Mouse (Mus musculus) liver, embryonic 13.5 days (tissue): ENCODE data around the gene Rmnd5a. TPM values are rescaled to one million over a fixed set of nuclear protein-coding genes. Genes with fewer than 3 reads are reported as not detected.
"Not testable (repeated sequence)": the region's sequence is repeated elsewhere in the genome, so short reads cannot be mapped to it uniquely, and the experiment has no call there.

Experiments
- ATAC-seq: fragments of 200-750 bp; cut with Nextera tagmentation; 2 replicates; pipeline ENCODE4 v1.8.0; 2017; ENCODE audit warnings: low read depth, mild to moderate bottlenecking, moderate number of reproducible peaks, moderate library complexity
- DNase-seq: peaks from one replicate; pipeline ENCODE4 v3.0.0; 2022
- H3K27ac ChIP-seq: fragments of 300-500 bp; sonication (generic); 2 replicates; pipeline ENCODE4 v1.5.1; 2015; ENCODE audit warnings: moderate library complexity, mild to moderate bottlenecking, inconsistent platforms
- H3K27me3 ChIP-seq: fragments of 300-500 bp; sonication (generic); 2 replicates; pipeline ENCODE4 v1.6.1; 2015; ENCODE audit warnings: mild to moderate bottlenecking, inconsistent platforms
- H3K36me3 ChIP-seq: fragments of 300-500 bp; sonication (generic); 2 replicates; pipeline ENCODE4 v1.6.1; 2015; ENCODE audit warnings: mild to moderate bottlenecking, inconsistent platforms
- H3K4me1 ChIP-seq: fragments of 300-500 bp; sonication (generic); replicated peaks from 2 replicates; pipeline ENCODE4 v1.6.1; 2015; ENCODE audit warnings: inconsistent platforms
- H3K4me2 ChIP-seq: fragments of 300-500 bp; sonication (generic); 2 replicates; pipeline ENCODE4 v1.6.1; 2015; ENCODE audit warnings: inconsistent platforms, mild to moderate bottlenecking, moderate library complexity
- H3K4me3 ChIP-seq: fragments of 300-500 bp; sonication (generic); replicated peaks from 2 replicates; pipeline ENCODE4 v1.5.1; 2015; ENCODE audit warnings: mild to moderate bottlenecking, inconsistent platforms
- H3K9ac ChIP-seq: fragments of 300-500 bp; sonication (generic); 2 replicates; pipeline ENCODE4 v1.6.1; 2015; ENCODE audit warnings: mild to moderate bottlenecking, inconsistent platforms
- H3K9me3 ChIP-seq: fragments of 300-500 bp; sonication (generic); replicated peaks from 2 replicates; pipeline ENCODE4 v1.6.1; 2016; ENCODE audit warnings: inconsistent platforms
- WGBS: fragments of 180-500 bp; shearing (Covaris S2); methylation state at CpG from one replicate; pipeline ENCODE4 v1.1.7; 2015; ENCODE audit not compliant: insufficient replicate concordance; 5-methylcytosine and 5-hydroxymethylcytosine counted together
- polyA plus RNA-seq: library from polyadenylated mRNA; unstranded; fragments of >200 nt; fragmentation: Nextera tagmentation; extraction: Ambion mirVana; gene quantifications from 2 replicates; pipeline ENCODE4 v1.2.1, GENCODE M21; 2015

Rmnd5a gene
- polyA plus RNA-seq, 1 experiment from 2014 or later = 6.2 TPM

DNA sequence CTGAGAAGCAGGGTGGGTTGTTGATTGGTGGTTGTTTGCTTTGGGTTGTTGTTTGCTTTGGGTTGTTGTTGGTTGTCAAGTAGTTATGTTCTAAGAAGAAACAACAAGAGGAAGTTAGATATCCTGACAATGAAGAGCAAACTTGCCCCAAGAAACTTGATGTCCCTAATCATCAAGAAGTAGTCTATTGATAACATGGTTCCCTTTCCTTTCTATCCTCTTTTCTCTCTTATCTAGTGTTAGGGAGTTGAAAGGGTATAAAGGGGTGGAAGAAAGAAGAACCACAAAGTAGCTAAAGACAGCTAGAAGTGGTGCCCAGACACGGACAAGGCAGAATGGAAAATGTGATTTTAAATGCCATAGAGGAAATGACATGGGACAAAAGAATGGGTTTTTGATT is 32.3 kb upstream of the Rmnd5a start:
- Histone ChIP-seq H3K9me3 (no peaks in the 10 kb centered on the region), H3K4me3 (no peak overlapping the region), H3K27me3 (no peaks in the 10 kb centered on the region), H3K9ac (no peak overlapping the region), H3K4me2 (no peak overlapping the region), H3K4me1 (0 out of 2 replicates have a peak, but pooled peaks cover 4% of the 10 kb centered on the region), H3K36me3 (no peaks in the 10 kb centered on the region), H3K27ac (no peak overlapping the region)
- no peak for ATAC-seq
- 11% methylated on average over 1 of the region's 1 CpGs for WGBS
- DNase-seq = no peak

DNA sequence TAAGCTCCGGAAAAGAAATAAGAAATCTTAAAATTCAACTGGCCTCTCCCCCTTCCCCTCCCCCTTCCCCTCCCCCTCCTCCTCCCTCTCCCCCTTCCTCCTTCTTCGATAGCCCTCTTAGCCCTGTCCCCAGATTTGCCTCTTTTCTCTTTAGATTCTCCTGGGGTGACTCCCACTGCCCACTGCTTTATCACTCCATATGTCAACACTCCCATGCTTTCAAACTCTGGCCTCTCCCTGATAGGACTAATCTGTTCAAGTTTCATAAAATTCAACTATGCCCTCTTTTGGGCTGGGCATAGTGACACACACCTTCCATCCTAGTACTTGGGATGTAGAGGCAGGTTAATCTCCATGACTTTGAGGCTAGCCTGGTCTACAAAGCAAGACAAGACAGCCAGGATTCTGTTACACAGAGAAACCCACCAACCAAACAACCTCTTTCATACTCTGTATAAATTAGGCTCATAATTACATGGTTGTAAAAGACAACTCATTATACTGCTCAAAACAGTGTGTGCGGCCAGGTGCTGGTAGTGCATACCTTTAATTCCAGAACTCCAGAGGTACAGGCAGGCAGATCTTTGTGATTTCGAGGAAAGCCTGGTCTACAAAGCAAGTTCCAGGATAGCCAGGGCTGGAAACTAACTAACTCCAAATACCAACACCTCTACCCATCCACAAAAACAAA is 31.5 kb upstream of the Rmnd5a start:
- no peaks in the 10 kb centered on the region for H3K27me3 ChIP-seq
- 61% methylated on average over 4 of the region's 4 CpGs for WGBS
- no peak overlapping the region for H3K4me3 ChIP-seq
- DNase-seq (no peak), ATAC-seq (no peak)
- H3K36me3 ChIP-seq = no peaks in the 10 kb centered on the region
- 0 out of 2 replicates have a peak, but pooled peaks cover 4% of the 10 kb centered on the region for H3K4me1 ChIP-seq
- no peak overlapping the region for H3K4me2 ChIP-seq
- no peaks in the 10 kb centered on the region for H3K9me3 ChIP-seq
- H3K27ac ChIP-seq = no peak overlapping the region
- no peak overlapping the region for H3K9ac ChIP-seq

DNA sequence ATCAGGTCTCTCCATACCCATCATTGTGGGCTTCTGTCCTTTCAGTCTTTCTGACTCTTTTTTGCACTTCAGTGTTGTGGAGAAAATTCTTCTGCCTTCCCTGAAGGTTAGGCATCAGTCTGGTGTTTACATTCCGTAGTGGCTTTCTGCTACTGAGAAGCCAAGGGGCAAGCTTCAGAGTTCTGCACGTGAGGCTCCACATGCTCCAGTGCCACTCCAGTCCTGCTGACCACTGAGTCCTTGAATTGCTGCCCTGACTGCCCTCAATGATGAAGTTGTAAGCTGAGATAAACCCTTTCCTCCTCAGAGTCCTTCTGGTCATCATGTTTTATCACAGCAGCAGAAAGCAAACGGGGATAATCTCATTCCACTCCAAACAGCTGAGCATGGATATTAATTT is 28.9 kb upstream of the Rmnd5a start:
- Histone ChIP-seq H3K27ac (no peak overlapping the region), H3K9me3 (no peaks in the 10 kb centered on the region), H3K9ac (no peak overlapping the region), H3K4me2 (no peak overlapping the region), H3K4me3 (no peak overlapping the region), H3K4me1 (no peaks in the 10 kb centered on the region), H3K36me3 (no peaks in the 10 kb centered on the region), H3K27me3 (no peaks in the 10 kb centered on the region)
- DNase-seq (no peak), ATAC-seq (no peak)
- 35% methylated on average over 3 of the region's 3 CpGs for WGBS

DNA sequence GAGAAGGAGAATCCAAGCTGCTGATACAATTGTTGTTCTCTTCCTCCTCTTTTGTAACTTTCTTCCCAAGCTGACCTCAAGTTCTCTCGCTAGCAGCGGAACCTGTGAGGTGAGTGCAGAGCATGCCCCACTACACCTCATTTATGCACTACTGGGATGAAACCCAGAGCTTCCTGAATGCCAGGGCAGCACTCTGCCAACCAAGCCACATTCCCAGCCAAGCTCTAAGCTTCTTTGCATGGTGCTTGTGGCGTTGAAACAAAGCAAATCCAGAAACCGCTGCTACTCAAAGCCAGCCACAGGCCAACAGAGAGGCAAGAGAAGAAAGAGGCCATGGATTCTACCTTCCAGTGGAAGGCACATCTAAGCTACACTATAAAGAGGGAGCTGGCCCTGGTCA is 27.3 kb upstream of the Rmnd5a start:
- H3K27me3 ChIP-seq = no peaks in the 10 kb centered on the region
- H3K27ac ChIP-seq = no peak overlapping the region
- no peaks in the 10 kb centered on the region for H3K4me1 ChIP-seq
- 0 out of 2 replicates have a peak, but pooled peaks cover 2% of the 10 kb centered on the region for H3K9me3 ChIP-seq
- H3K4me2 ChIP-seq = no peak overlapping the region
- DNase-seq (no peak), ATAC-seq (no peak)
- 68% methylated on average over 4 of the region's 4 CpGs for WGBS
- no peak overlapping the region for H3K9ac ChIP-seq
- H3K4me3 ChIP-seq = no peak overlapping the region
- no peaks in the 10 kb centered on the region for H3K36me3 ChIP-seq

DNA sequence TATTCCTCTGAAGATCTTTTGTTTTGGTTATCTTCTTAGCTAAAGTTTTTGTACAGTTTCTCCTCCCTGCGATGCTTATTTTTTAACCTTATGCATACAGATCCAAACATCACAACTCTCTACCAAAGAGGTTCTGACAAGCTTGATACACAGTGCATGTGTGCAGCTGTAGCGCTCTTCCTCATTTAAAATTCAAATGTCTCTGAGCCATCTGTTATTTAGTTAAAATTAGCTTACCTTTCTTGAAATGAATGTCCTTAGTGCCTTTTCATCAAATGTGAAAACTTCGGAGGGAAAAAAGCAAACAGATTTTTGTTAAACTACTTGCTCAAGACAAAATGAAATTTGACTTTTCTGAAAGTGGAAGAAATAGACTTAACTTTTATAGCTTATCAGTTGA is 24.7 kb upstream of the Rmnd5a start:
- H3K4me2 ChIP-seq = no peak overlapping the region
- H3K4me3 ChIP-seq = no peak overlapping the region

DNA sequence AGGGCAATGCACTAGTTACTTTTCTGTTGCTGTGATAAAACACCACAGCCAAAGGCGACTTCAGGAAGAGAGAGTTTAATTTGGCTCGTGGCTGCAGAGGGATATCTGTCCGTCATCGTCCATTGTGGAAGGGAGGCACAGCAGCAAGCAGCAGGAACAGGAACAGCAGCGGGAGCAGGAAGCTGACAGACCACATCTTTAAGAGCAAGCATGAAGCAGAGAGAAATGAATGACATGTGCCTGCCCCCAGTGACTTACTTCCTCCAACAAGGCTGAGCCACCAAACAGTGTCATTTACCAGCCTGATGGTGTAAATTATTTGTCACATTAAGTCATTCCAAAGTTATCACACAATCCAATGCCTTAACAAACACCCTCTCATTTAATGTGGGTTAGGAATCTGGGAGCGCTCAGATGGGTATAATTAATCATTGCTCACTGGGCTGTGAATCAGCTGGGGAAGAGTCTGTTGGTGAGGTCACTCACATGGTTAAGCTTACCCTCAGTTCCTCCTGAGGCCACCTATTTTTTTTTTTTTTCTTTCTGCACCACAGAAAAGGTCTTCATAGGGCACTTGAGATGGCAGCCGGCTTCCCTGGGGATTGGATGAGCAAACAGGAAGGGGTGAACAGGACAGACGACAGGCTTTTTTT is 17.6 kb upstream of the Rmnd5a start:
- 37% methylated on average over 8 of the region's 8 CpGs for WGBS
- Histone ChIP-seq H3K4me2 (no peak overlapping the region), H3K4me1 (no peaks in the 10 kb centered on the region), H3K36me3 (no peaks in the 10 kb centered on the region), H3K27ac (no peak overlapping the region), H3K4me3 (no peak overlapping the region), H3K9ac (no peak overlapping the region), H3K9me3 (0 out of 2 replicates have a peak, but pooled peaks cover 4% of the 10 kb centered on the region), H3K27me3 (no peaks in the 10 kb centered on the region)
- no peak for ATAC-seq
- no peak for DNase-seq

More for the DNA sequence above, 24.7 kb upstream of the Rmnd5a start:
- DNase-seq (no peak), ATAC-seq (no peak)
- no peaks in the 10 kb centered on the region for H3K27me3 ChIP-seq
- H3K9me3 ChIP-seq = 0 out of 2 replicates have a peak, but pooled peaks cover 4% of the 10 kb centered on the region
- no peaks in the 10 kb centered on the region for H3K36me3 ChIP-seq
- WGBS = 74% methylated on average over 3 of the region's 3 CpGs
- no peak overlapping the region for H3K9ac ChIP-seq
- no peak overlapping the region for H3K27ac ChIP-seq
- H3K4me1 ChIP-seq = no peaks in the 10 kb centered on the region

DNA sequence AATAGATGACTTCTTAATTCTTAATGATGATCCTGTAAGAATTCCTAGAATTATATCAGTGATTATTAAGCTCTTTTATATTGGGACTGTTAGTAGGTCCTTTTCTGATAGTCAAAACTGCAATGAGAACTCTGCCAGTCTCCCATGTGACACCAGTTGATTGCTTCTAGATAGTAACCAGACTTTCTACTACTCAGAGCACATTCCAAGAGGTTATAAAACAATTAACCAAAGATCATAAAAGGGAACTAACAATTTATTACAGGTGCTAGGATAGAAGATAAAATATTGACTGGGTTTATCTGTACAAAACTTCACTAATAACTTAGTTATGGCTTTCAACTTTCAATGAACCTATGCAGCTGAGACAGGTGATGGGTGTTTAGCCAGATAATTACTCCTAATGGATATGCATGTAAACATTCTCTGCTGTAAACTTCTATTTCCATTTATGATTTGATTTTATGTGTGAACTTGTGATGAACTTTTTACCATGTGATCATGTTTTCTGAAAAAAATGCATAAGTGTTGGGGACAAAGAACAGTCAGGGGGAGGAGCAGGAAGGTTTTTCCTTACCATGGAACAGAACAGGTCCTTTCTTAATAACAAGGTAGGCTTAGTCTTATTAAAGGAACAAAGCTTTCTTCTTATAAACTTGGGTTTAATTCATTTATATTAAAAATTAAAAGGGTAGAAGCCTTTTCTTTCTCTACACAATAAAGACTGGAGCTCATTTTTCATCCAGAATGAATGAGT is 13.7 kb upstream of the Rmnd5a start:
- not testable (repeated sequence) for H3K9ac ChIP-seq, DNase-seq, H3K4me2 ChIP-seq, ATAC-seq, H3K27ac ChIP-seq, H3K9me3 ChIP-seq, H3K4me1 ChIP-seq, H3K27me3 ChIP-seq, H3K36me3 ChIP-seq, H3K4me3 ChIP-seq

DNA sequence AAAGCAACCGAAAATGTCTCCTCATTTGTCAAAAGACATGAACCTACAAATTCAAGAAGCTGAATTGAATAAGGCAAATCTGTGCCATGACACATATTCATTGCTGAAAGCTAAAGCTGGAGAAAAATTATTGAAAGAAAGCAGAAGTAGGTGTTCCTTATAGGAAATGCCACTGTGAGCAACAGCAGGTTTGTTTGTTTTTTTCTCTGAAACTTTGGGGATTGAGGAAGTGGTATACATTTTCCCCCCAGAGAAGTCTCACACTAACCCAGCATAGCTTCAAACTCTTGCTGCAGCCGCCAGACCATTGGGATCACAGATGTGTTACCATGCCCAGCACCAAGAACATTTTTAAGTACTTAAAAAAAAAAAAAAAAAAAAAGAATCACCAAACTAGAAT is 12.4 kb upstream of the Rmnd5a start:
- H3K27me3 ChIP-seq = no peaks in the 10 kb centered on the region
- H3K4me2 ChIP-seq = no peak overlapping the region
- H3K27ac ChIP-seq = no peak overlapping the region
- 30% methylated on average over 2 of the region's 2 CpGs for WGBS
- no peaks in the 10 kb centered on the region for H3K4me1 ChIP-seq
- H3K9ac ChIP-seq = no peak overlapping the region
- ATAC-seq (no peak), DNase-seq (no peak)
- no peaks in the 10 kb centered on the region for H3K36me3 ChIP-seq
- no peak overlapping the region for H3K4me3 ChIP-seq
- no peaks in the 10 kb centered on the region for H3K9me3 ChIP-seq

GRCm38 (mm10) chr6:71445560-71445959 is 5.1 kb upstream of the Rmnd5a start:
- Histone ChIP-seq H3K4me2 (no peak overlapping the region), H3K36me3 (no peaks in the 10 kb centered on the region), H3K27ac (no peak overlapping the region), H3K27me3 (no peaks in the 10 kb centered on the region), H3K9me3 (no peaks in the 10 kb centered on the region), H3K4me3 (no peak overlapping the region), H3K9ac (no peak overlapping the region), H3K4me1 (peaks cover 22% of the 10 kb centered on the region)
- ATAC-seq (no peak), DNase-seq (no peak)
- 45% methylated on average over 6 of the region's 6 CpGs for WGBS

GRCm38 (mm10) chr6:71444756-71445155 is 4.3 kb upstream of the Rmnd5a start:
- no peaks in the 10 kb centered on the region for H3K27me3 ChIP-seq
- H3K27ac ChIP-seq = no peak overlapping the region
- H3K4me3 ChIP-seq = no peak overlapping the region
- 19% methylated on average over 1 of the region's 1 CpGs for WGBS
- no peak for ATAC-seq
- peaks cover 22% of the 10 kb centered on the region for H3K4me1 ChIP-seq
- no peaks in the 10 kb centered on the region for H3K36me3 ChIP-seq
- no peak overlapping the region for H3K4me2 ChIP-seq
- H3K9ac ChIP-seq = no peak overlapping the region
- no peaks in the 10 kb centered on the region for H3K9me3 ChIP-seq
- DNase-seq = no peak

DNA sequence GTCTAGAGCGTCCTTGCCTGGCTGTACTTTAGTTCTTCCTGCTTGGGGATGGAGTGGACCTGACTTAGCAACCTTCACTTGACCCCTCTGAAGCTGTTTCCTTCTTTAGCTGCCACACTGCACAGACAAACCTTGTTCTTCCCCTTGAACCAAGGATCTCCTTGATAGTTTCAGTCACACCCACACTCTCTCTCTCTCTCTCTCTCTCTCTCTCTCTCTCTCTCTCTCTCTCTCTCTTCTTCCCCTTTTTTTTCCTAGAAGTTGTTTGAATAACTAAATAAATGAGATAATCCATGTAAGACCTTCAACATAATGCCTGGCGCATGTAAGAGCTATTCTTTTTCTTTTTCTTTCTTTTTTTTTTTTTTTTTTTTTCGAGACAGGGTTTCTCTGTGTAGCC is 1.7 kb upstream of the Rmnd5a start:
- Histone ChIP-seq H3K36me3 (no peaks in the 10 kb centered on the region), H3K9ac (no peak overlapping the region), H3K4me1 (peaks cover 43% of the 10 kb centered on the region), H3K27ac (no peak overlapping the region), H3K27me3 (no peaks in the 10 kb centered on the region), H3K9me3 (no peaks in the 10 kb centered on the region), H3K4me3 (no peak overlapping the region), H3K4me2 (peak overlapping the region; percentile 95)
- DNase-seq (no peak), ATAC-seq (no peak)
- 66% methylated on average over 3 of the region's 3 CpGs for WGBS
